Mouse (Mus musculus) MEL (cell line): ENCODE data around the gene Elmsan1. TPM values are rescaled to one million over a fixed set of nuclear protein-coding genes. Genes with fewer than 3 reads are reported as not detected.

ENCODE experiments used
- DNase-seq: peaks from one replicate; pipeline ENCODE4 v3.0.0; 2011; ENCODE audit warnings: low read depth, low spot score
- H3K27ac ChIP-seq: 2 replicates; pipeline ENCODE4 v1.5.1; 2012; ENCODE audit warnings: low read depth, mild to moderate bottlenecking, control low read depth, low read length, moderate library complexity; ENCODE audit not compliant: control insufficient read depth
- H3K27me3 ChIP-seq, 2 experiments: fragments of 150-350 bp in 1 of 2; sonication (generic) in 1 of 2; 2 replicates each; pipeline ENCODE4 v1.6.1; 2012; ENCODE audit warnings: low read length in 2 of 2, mild to moderate bottlenecking in 2 of 2, improper control_type of control experiment in 1 of 2, moderate library complexity in 1 of 2; ENCODE audit not compliant: insufficient read depth in 2 of 2, control insufficient read depth in 1 of 2
- H3K36me3 ChIP-seq, 2 experiments: 2 replicates each; pipeline ENCODE4 v1.6.1; 2012 to 2014; ENCODE audit warnings: low read length in 2 of 2, improper control_type of control experiment in 1 of 2, inconsistent platforms in 1 of 2, mild to moderate bottlenecking in 1 of 2; ENCODE audit not compliant: insufficient read depth in 2 of 2, control insufficient read depth in 1 of 2
- H3K4me1 ChIP-seq, 2 experiments: fragments of 150-350 bp in 1 of 2; sonication (generic) in 1 of 2; 2 replicates each; pipeline ENCODE4 v1.6.1; 2012; ENCODE audit warnings: low read length in 2 of 2, improper control_type of control experiment in 1 of 2, mild to moderate bottlenecking in 1 of 2; ENCODE audit not compliant: insufficient read depth in 2 of 2, control insufficient read depth in 1 of 2
- H3K4me3 ChIP-seq, 2 experiments: fragments of 150-350 bp in 1 of 2; sonication (generic) in 1 of 2; 2 replicates each; pipeline ENCODE4 v1.5.1; 2012; ENCODE audit warnings: low read depth in 2 of 2, low read length in 2 of 2, mild to moderate bottlenecking in 2 of 2, moderate library complexity in 2 of 2, control low read depth in 1 of 2, improper control_type of control experiment in 1 of 2; ENCODE audit not compliant: control insufficient read depth in 1 of 2, insufficient read depth in 1 of 2
- H3K79me2 ChIP-seq: 2 replicates; pipeline ENCODE4 v1.6.1; 2012; ENCODE audit warnings: mild to moderate bottlenecking, low read length, moderate library complexity; ENCODE audit not compliant: control insufficient read depth, poor library complexity, insufficient read depth
- H3K9ac ChIP-seq: 2 replicates; pipeline ENCODE4 v1.6.1; 2012; ENCODE audit warnings: low read depth, mild to moderate bottlenecking, control low read depth, low read length, moderate library complexity; ENCODE audit not compliant: control insufficient read depth, poor library complexity, severe bottlenecking
- H3K9me3 ChIP-seq: fragments of 150-350 bp; sonication (generic); replicated peaks from 2 replicates; pipeline ENCODE4 v1.6.1; 2012; ENCODE audit warnings: mild to moderate bottlenecking, low read length, improper control_type of control experiment, moderate library complexity; ENCODE audit not compliant: insufficient read depth
- BHLHE40 ChIP-seq: IDR thresholded peaks from 2 replicates; pipeline ENCODE4 v1.6.1; 2012; ENCODE audit warnings: low read depth, mild to moderate bottlenecking, inconsistent platforms, low read length, improper control_type of control experiment, borderline replicate concordance
- CHD1 ChIP-seq: IDR thresholded peaks from 2 replicates; pipeline ENCODE4 v1.6.1; 2012; ENCODE audit warnings: low read depth, mild to moderate bottlenecking, inconsistent platforms, low read length, improper control_type of control experiment
- CHD2 ChIP-seq: IDR thresholded peaks from 2 replicates; pipeline ENCODE4 v1.6.1; 2011; ENCODE audit warnings: low read length, improper control_type of control experiment
- CTCF ChIP-seq, 3 experiments: IDR thresholded peaks in 2 of 3; conservative IDR thresholded peaks in 1 of 3; 2 replicates each; pipeline ENCODE4 v1.5.1; 2011 to 2012; ENCODE audit warnings: low read length in 3 of 3, low read depth in 2 of 3, mild to moderate bottlenecking in 2 of 3, improper control_type of control experiment in 1 of 3, inconsistent platforms in 1 of 3, mixed read lengths in 1 of 3, moderate library complexity in 1 of 3; ENCODE audit not compliant: control insufficient read depth in 1 of 3, insufficient read depth in 1 of 3, poor library complexity in 1 of 3, severe bottlenecking in 1 of 3
- E2F4 ChIP-seq: IDR thresholded peaks from 2 replicates; pipeline ENCODE4 v1.6.1; 2011; ENCODE audit warnings: low read depth, low read length, improper control_type of control experiment, borderline replicate concordance
- ELF1 ChIP-seq: IDR thresholded peaks from 2 replicates; pipeline ENCODE4 v1.6.1; 2014; ENCODE audit warnings: low read depth, mild to moderate bottlenecking, inconsistent platforms, low read length, improper control_type of control experiment, moderate library complexity
- EP300 ChIP-seq, 2 experiments: IDR thresholded peaks; 2 replicates each; pipeline ENCODE4 v1.6.1; 2011; ENCODE audit warnings: improper control_type of control experiment in 2 of 2, low read length in 2 of 2, low read depth in 1 of 2, mild to moderate bottlenecking in 1 of 2
- ETS1 ChIP-seq: IDR thresholded peaks from 2 replicates; pipeline ENCODE4 v1.6.1; 2012; ENCODE audit warnings: low read depth, mild to moderate bottlenecking, inconsistent platforms, low read length, improper control_type of control experiment, moderate library complexity
- GABPA ChIP-seq: IDR thresholded peaks from 2 replicates; pipeline ENCODE4 v1.6.1; 2012; ENCODE audit warnings: low read depth, mild to moderate bottlenecking, inconsistent platforms, low read length, improper control_type of control experiment, moderate library complexity
- GATA1 ChIP-seq: IDR thresholded peaks from 2 replicates; pipeline ENCODE4 v1.6.1; 2011; ENCODE audit warnings: low read depth, low read length, improper control_type of control experiment
- HCFC1 ChIP-seq: IDR thresholded peaks from 2 replicates; pipeline ENCODE4 v1.6.1; 2012; ENCODE audit warnings: low read depth, mild to moderate bottlenecking, inconsistent platforms, low read length, improper control_type of control experiment, moderate library complexity
- JUND ChIP-seq: IDR thresholded peaks from 2 replicates; pipeline ENCODE4 v1.6.1; 2011; ENCODE audit warnings: low read depth, mild to moderate bottlenecking, improper control_type of control experiment, low read length
- KAT2A ChIP-seq: conservative IDR thresholded peaks from 2 replicates; pipeline ENCODE4 v1.6.1; 2012; ENCODE audit warnings: low read depth, low read length, improper control_type of control experiment, inconsistent platforms
- MAFK ChIP-seq: IDR thresholded peaks from 2 replicates; pipeline ENCODE4 v1.6.1; 2011; ENCODE audit warnings: low read depth, mild to moderate bottlenecking, low read length, improper control_type of control experiment, borderline replicate concordance
- MAX ChIP-seq: IDR thresholded peaks from 2 replicates; pipeline ENCODE4 v1.6.1; 2011; ENCODE audit warnings: low read length, improper control_type of control experiment
- MAZ ChIP-seq: IDR thresholded peaks from 2 replicates; pipeline ENCODE4 v1.6.1; 2012; ENCODE audit warnings: low read depth, mild to moderate bottlenecking, inconsistent platforms, low read length, improper control_type of control experiment
- MEF2A ChIP-seq: IDR thresholded peaks from 2 replicates; pipeline ENCODE4 v1.6.1; 2014; ENCODE audit warnings: low read depth, mild to moderate bottlenecking, inconsistent platforms, low read length, improper control_type of control experiment; ENCODE audit not compliant: poor library complexity, insufficient replicate concordance, severe bottlenecking; ENCODE audit errors: extremely low read depth
- MXI1 ChIP-seq: IDR thresholded peaks from 2 replicates; pipeline ENCODE4 v1.6.1; 2011; ENCODE audit warnings: mild to moderate bottlenecking, low read depth, low read length, improper control_type of control experiment
- MYC ChIP-seq: IDR thresholded peaks from 2 replicates; pipeline ENCODE4 v1.6.1; 2011; ENCODE audit warnings: low read depth, mild to moderate bottlenecking, low read length, improper control_type of control experiment, moderate library complexity
- NELFE ChIP-seq: IDR thresholded peaks from 2 replicates; pipeline ENCODE4 v1.6.1; 2011; ENCODE audit warnings: low read depth, low read length, improper control_type of control experiment
- NRF1 ChIP-seq: IDR thresholded peaks from 2 replicates; pipeline ENCODE4 v1.6.1; 2014; ENCODE audit warnings: low read depth, mild to moderate bottlenecking, inconsistent platforms, low read length, improper control_type of control experiment, moderate library complexity; ENCODE audit not compliant: poor library complexity, insufficient read depth, severe bottlenecking
- POLR2A ChIP-seq, 2 experiments: IDR thresholded peaks; 2 replicates each; pipeline ENCODE4 v1.6.1; 2011 to 2012; ENCODE audit warnings: low read length in 2 of 2, mild to moderate bottlenecking in 2 of 2, control low read depth in 1 of 2, improper control_type of control experiment in 1 of 2, low read depth in 1 of 2, moderate library complexity in 1 of 2; ENCODE audit not compliant: control insufficient read depth in 1 of 2, insufficient read depth in 1 of 2, poor library complexity in 1 of 2
- POLR2AphosphoS2 ChIP-seq: IDR thresholded peaks from 2 replicates; pipeline ENCODE4 v1.6.1; 2011; ENCODE audit warnings: low read length, improper control_type of control experiment
- POLR2AphosphoS5 ChIP-seq: IDR thresholded peaks from 2 replicates; pipeline ENCODE4 v1.6.1; 2012; ENCODE audit warnings: low read depth, borderline replicate concordance, mild to moderate bottlenecking, inconsistent platforms, low read length, moderate library complexity, mixed read lengths
- RAD21 ChIP-seq: IDR thresholded peaks from 2 replicates; pipeline ENCODE4 v1.6.1; 2011; ENCODE audit warnings: mild to moderate bottlenecking, low read depth, low read length, improper control_type of control experiment
- RCOR1 ChIP-seq: IDR thresholded peaks from 2 replicates; pipeline ENCODE4 v1.6.1; 2012; ENCODE audit warnings: low read depth, mild to moderate bottlenecking, inconsistent platforms, low read length, improper control_type of control experiment
- SIN3A ChIP-seq: IDR thresholded peaks from 2 replicates; pipeline ENCODE4 v1.6.1; 2012; ENCODE audit warnings: low read length, improper control_type of control experiment, inconsistent platforms
- SMC3 ChIP-seq: IDR thresholded peaks from 2 replicates; pipeline ENCODE4 v1.6.1; 2011; ENCODE audit warnings: low read depth, low read length, improper control_type of control experiment
- TAL1 ChIP-seq: IDR thresholded peaks from 2 replicates; pipeline ENCODE4 v1.6.1; 2012; ENCODE audit warnings: mild to moderate bottlenecking, inconsistent platforms, low read length, moderate library complexity, mixed read lengths
- TBP ChIP-seq: IDR thresholded peaks from 2 replicates; pipeline ENCODE4 v1.8.0; 2011; ENCODE audit warnings: low read depth, low read length, improper control_type of control experiment
- TCF12 ChIP-seq: IDR thresholded peaks from 2 replicates; pipeline ENCODE4 v1.6.1; 2014; ENCODE audit warnings: low read depth, mild to moderate bottlenecking, inconsistent platforms, low read length, improper control_type of control experiment, moderate library complexity
- UBTF ChIP-seq: IDR thresholded peaks from 2 replicates; pipeline ENCODE4 v1.6.1; 2012; ENCODE audit warnings: low read depth, mild to moderate bottlenecking, inconsistent platforms, low read length, improper control_type of control experiment, moderate library complexity, borderline replicate concordance; ENCODE audit not compliant: insufficient read depth
- USF1 ChIP-seq: IDR thresholded peaks from 2 replicates; pipeline ENCODE4 v1.6.1; 2014; ENCODE audit warnings: low read depth, mild to moderate bottlenecking, inconsistent platforms, low read length, improper control_type of control experiment, moderate library complexity
- USF2 ChIP-seq, 2 experiments: IDR thresholded peaks; 2 replicates each; pipeline ENCODE4 v1.6.1; 2011 to 2012; ENCODE audit warnings: improper control_type of control experiment in 2 of 2, low read length in 2 of 2, borderline replicate concordance in 1 of 2, inconsistent platforms in 1 of 2, low read depth in 1 of 2, mild to moderate bottlenecking in 1 of 2; ENCODE audit not compliant: insufficient read depth in 1 of 2
- ZC3H11A ChIP-seq: IDR thresholded peaks from 2 replicates; pipeline ENCODE4 v1.6.1; 2012; ENCODE audit warnings: low read depth, mild to moderate bottlenecking, inconsistent platforms, low read length, improper control_type of control experiment
- ZKSCAN1 ChIP-seq: IDR thresholded peaks from 2 replicates; pipeline ENCODE4 v1.6.1; 2012; ENCODE audit warnings: low read depth, mild to moderate bottlenecking, inconsistent platforms, low read length, improper control_type of control experiment, moderate library complexity
- ZNF384 ChIP-seq: IDR thresholded peaks from 2 replicates; pipeline ENCODE4 v1.6.1; 2012; ENCODE audit warnings: low read depth, mild to moderate bottlenecking, inconsistent platforms, low read length, improper control_type of control experiment
- polyA plus RNA-seq, 2 experiments: library from polyadenylated mRNA; stranded (reverse) in 1 of 2; unstranded in 1 of 2; fragments of >175 nt in 1 of 2; fragments of >200 nt in 1 of 2; gene quantifications; 2 replicates each; pipeline versions ENCODE4 v1.2.1 to v1.2.4; 2012; ENCODE audit warnings: low replicate concordance in 2 of 2, low read depth in 1 of 2; ENCODE audit not compliant: insufficient read length in 2 of 2, insufficient read depth in 1 of 2, missing spikeins in 1 of 2
- total RNA-seq: library from RNA; depleted of rRNA; stranded (reverse); fragments of 300-350 nt; gene quantifications from 2 replicates; pipeline ENCODE4 v1.2.3, GENCODE M21; 2012

Gene Elmsan1
- total and polyA plus RNA-seq, 3 experiments, result 7.7 to 25.3 TPM; not detected in 1

DNA sequence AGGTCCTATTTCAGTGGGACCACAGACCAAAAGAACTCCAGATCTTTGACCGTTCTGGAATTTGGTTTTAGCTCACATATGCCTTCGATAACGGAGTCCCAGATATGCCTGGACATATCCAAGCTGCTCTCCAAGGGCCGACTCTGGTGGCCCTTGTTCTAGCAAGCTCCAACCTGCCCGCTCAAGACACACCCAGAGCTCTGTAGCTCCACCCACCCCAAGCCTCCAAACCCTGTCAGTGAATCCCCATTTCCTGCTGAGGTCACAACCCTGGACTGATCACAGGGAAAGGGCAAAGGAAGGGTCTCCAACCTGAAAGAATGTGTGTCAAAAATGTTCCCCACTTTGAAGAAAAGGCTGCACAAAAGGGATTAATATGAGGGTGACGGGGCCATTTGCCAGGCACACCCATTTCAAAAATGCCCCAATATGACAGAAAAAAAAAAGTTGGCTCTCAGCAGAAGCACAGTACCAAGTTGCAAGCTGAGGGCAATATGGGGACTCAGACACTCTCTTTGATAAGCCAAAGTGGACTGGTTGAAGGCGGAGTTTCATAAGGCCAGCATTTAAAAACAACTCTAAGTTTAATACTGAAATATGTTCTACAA lies 15.4 kb downstream of the Elmsan1 start:
- Histone ChIP-seq H3K27ac (peak overlapping the region; percentile 90), H3K27me3 (no peaks in the 10 kb centered on the region), H3K4me1 (peaks cover 36 to 53% of the 10 kb centered on the region in 2 experiments), H3K36me3 (peaks cover 0 to 51% of the 10 kb centered on the region in 2 experiments; a peak in 2 of 4 replicates), H3K9me3 (no peaks in the 10 kb centered on the region), H3K79me2 (peaks cover 54% of the 10 kb centered on the region), H3K4me3 (peak overlapping the region; percentile 17 to 36), H3K9ac (peak overlapping the region; percentile 48)
- peak; percentile 73 for DNase-seq
- TF ChIP-seq MEF2A (no peak), MAFK (no peak), E2F4 (no peak), ZC3H11A (no peak), KAT2A (no peak), MAZ (no peak), CTCF (IDR thresholded peaks at IDR 0.05 in 2 of 3, conservative IDR thresholded peaks at IDR 0.05 in 1 of 3; ENCODE audit: control insufficient read depth in 1 of 3, insufficient read depth in 1 of 3, low read depth in 2 of 3, low read length in 3 of 3, poor library complexity in 1 of 3, severe bottlenecking in 1 of 3) (no peak), POLR2AphosphoS5 (no peak), POLR2AphosphoS2 (no peak), MXI1 (no peak), ELF1 (no peak), USF1 (no peak), TBP (no peak), ZNF384 (peak; percentile 79), EP300 (IDR thresholded peaks at IDR 0.05; ENCODE audit: low read depth in 1 of 2, low read length in 2 of 2) (no peak), NELFE (peak; percentile 50), UBTF (no peak), NRF1 (no peak), GATA1 (no peak), POLR2A (IDR thresholded peaks at IDR 0.05; ENCODE audit: control insufficient read depth in 1 of 2, insufficient read depth in 1 of 2, low read depth in 1 of 2, low read length in 2 of 2, poor library complexity in 1 of 2) (no peak; a peak in 1 of 4 replicates), ETS1 (peak; percentile 32; the same call in 1 of the 2 replicates), BHLHE40 (no peak), CHD1 (0 out of 2 replicates have a peak, but pooled peaks have one; percentile 73), ZKSCAN1 (no peak), JUND (no peak), SMC3 (no peak), CHD2 (no peak), USF2 (IDR thresholded peaks at IDR 0.05; ENCODE audit: borderline replicate concordance in 1 of 2, insufficient read depth in 1 of 2, low read depth in 1 of 2, low read length in 2 of 2) (no peak), HCFC1 (0 out of 2 replicates have a peak, but pooled peaks have one; percentile 20), RAD21 (no peak), MYC (no peak), TAL1 (no peak), RCOR1 (no peak), GABPA (no peak), TCF12 (no peak), MAX (0 out of 2 replicates have a peak, but pooled peaks have one; percentile 29), SIN3A (peak; percentile 7)
